Mouse (Mus musculus) CH12.LX (cell line): Measurements from ENCODE around the gene Fam213a. TPM values are rescaled to one million over a fixed set of nuclear protein-coding genes. Genes with fewer than 3 reads are reported as not detected.
A peak's percentile ranks its signal among the peaks of the same experiment; 100 is the strongest.
"Not testable (repeated sequence)": the region's sequence is repeated elsewhere in the genome, so short reads cannot be mapped to it uniquely, and the experiment has no call there.

Experiments used
- DNase-seq: peaks from one replicate; pipeline ENCODE4 v3.0.0-alpha.2; 2013; ENCODE audit errors: extremely low read depth
- H3K27ac ChIP-seq: 2 replicates; pipeline ENCODE4 v1.5.1; 2012; ENCODE audit warnings: low read depth, mild to moderate bottlenecking, control low read depth, moderate library complexity; ENCODE audit not compliant: insufficient read depth
- H3K27me3 ChIP-seq: replicated peaks from 2 replicates; pipeline ENCODE3; 2012; ENCODE audit warnings: inconsistent platforms
- H3K36me3 ChIP-seq, 2 experiments: replicated peaks in 1 of 2; 2 replicates each; pipeline versions ENCODE3 to v1.6.1; 2012; ENCODE audit warnings: inconsistent platforms in 1 of 2, low read length in 1 of 2, mild to moderate bottlenecking in 1 of 2, mixed read lengths in 1 of 2, moderate library complexity in 1 of 2; ENCODE audit not compliant: control insufficient read depth in 1 of 2, insufficient read depth in 1 of 2
- H3K4me1 ChIP-seq, 2 experiments: 2 replicates each; pipeline ENCODE4 v1.6.1; 2012; ENCODE audit warnings: inconsistent platforms in 1 of 2, moderate library complexity in 1 of 2; ENCODE audit not compliant: insufficient read depth in 2 of 2, control insufficient read depth in 1 of 2
- H3K4me2 ChIP-seq: 2 replicates; pipeline ENCODE4 v1.6.1; 2012; ENCODE audit warnings: low read depth, mild to moderate bottlenecking, control low read depth; ENCODE audit not compliant: poor library complexity, insufficient read depth, severe bottlenecking
- H3K4me3 ChIP-seq, 3 experiments: fragments of 150-350 bp in 1 of 3; sonication (generic) in 1 of 3; replicated peaks in 1 of 3; 2 replicates each; pipeline versions ENCODE3 to v1.5.1; 2011 to 2012; ENCODE audit warnings: low read depth in 2 of 3, low read length in 2 of 3, mild to moderate bottlenecking in 2 of 3, moderate library complexity in 2 of 3, control low read depth in 1 of 3, improper control_type of control experiment in 1 of 3, inconsistent platforms in 1 of 3, mixed read lengths in 1 of 3; ENCODE audit not compliant: poor library complexity in 1 of 3
- H3K79me2 ChIP-seq: replicated peaks from 2 replicates; pipeline ENCODE4 v1.6.1; 2012; ENCODE audit warnings: mild to moderate bottlenecking, moderate library complexity; ENCODE audit not compliant: control insufficient read depth, poor library complexity, insufficient read depth, severe bottlenecking; ENCODE audit errors: extremely low read depth
- H3K9ac ChIP-seq: 2 replicates; pipeline ENCODE4 v1.6.1; 2012; ENCODE audit warnings: low read depth, mild to moderate bottlenecking, control low read depth, moderate library complexity; ENCODE audit not compliant: insufficient read depth
- H3K9me3 ChIP-seq: replicated peaks from 2 replicates; pipeline ENCODE3; 2012; ENCODE audit warnings: low read length, inconsistent platforms, mixed read lengths
- BHLHE40 ChIP-seq: IDR thresholded peaks from 2 replicates; pipeline ENCODE4 v1.6.1; 2011; ENCODE audit warnings: mild to moderate bottlenecking, low read depth, low read length, improper control_type of control experiment
- CTCF ChIP-seq, 2 experiments: IDR thresholded peaks in 1 of 2; conservative IDR thresholded peaks in 1 of 2; 2 replicates each; pipeline ENCODE4 v1.5.1; 2011 to 2012; ENCODE audit warnings: low read depth in 2 of 2, low read length in 2 of 2, improper control_type of control experiment in 1 of 2, inconsistent platforms in 1 of 2, mild to moderate bottlenecking in 1 of 2, moderate library complexity in 1 of 2
- GABPA ChIP-seq: IDR thresholded peaks from 2 replicates; pipeline ENCODE4 v1.6.1; 2012; ENCODE audit warnings: low read depth, low read length, improper control_type of control experiment, inconsistent platforms; ENCODE audit not compliant: insufficient replicate concordance
- HCFC1 ChIP-seq: IDR thresholded peaks from 2 replicates; pipeline ENCODE4 v1.6.1; 2012; ENCODE audit warnings: low read depth, mild to moderate bottlenecking, inconsistent platforms, low read length, improper control_type of control experiment
- JUND ChIP-seq: conservative IDR thresholded peaks from 2 replicates; pipeline ENCODE4 v1.6.1; 2011; ENCODE audit warnings: low read depth, low read length, improper control_type of control experiment
- MAFK ChIP-seq: IDR thresholded peaks from 2 replicates; pipeline ENCODE4 v1.6.1; 2011; ENCODE audit warnings: low read length, improper control_type of control experiment; ENCODE audit not compliant: insufficient replicate concordance
- MAX ChIP-seq: IDR thresholded peaks from 2 replicates; pipeline ENCODE4 v1.6.1; 2011; ENCODE audit warnings: low read length, improper control_type of control experiment
- MYC ChIP-seq: IDR thresholded peaks from 2 replicates; pipeline ENCODE4 v1.6.1; 2011; ENCODE audit warnings: low read depth, mild to moderate bottlenecking, improper control_type of control experiment, low read length
- RAD21 ChIP-seq: IDR thresholded peaks from 2 replicates; pipeline ENCODE4 v1.6.1; 2011; ENCODE audit warnings: low read depth, mild to moderate bottlenecking, low read length, improper control_type of control experiment, moderate library complexity
- SMC3 ChIP-seq: IDR thresholded peaks from 2 replicates; pipeline ENCODE4 v1.6.1; 2011; ENCODE audit warnings: low read depth, low read length, improper control_type of control experiment
- ZNF384 ChIP-seq: IDR thresholded peaks from 2 replicates; pipeline ENCODE4 v1.6.1; 2012; ENCODE audit warnings: low read depth, low read length, improper control_type of control experiment, inconsistent platforms
- dilution Hi-C: fragments of 300-500 bp; cut with MboI; formaldehyde crosslinking; loops from 2 replicates; pipeline ENCODE4 v1.14.3; 2020; ENCODE audit warnings: low sequenced_read_pairs; ENCODE audit not compliant: extremely low pct_unique_long_range_greater_than_20kb, extremely low pct_ligation_motif_present
- in situ Hi-C: fragments of 300-500 bp; cut with MboI; formaldehyde crosslinking; loops from 3 replicates; pipeline ENCODE4 v1.14.3; 2019; ENCODE audit warnings: low sequenced_read_pairs, low pct_ligation_motif_present, low pct_unique_long_range_greater_than_20kb, mixed read lengths
- polyA plus RNA-seq: library from polyadenylated mRNA; unstranded; fragments of >175 nt; gene quantifications from 2 replicates; pipeline ENCODE4 v1.2.1, GENCODE M21; 2012; ENCODE audit warnings: low read depth; ENCODE audit not compliant: insufficient read length
- total RNA-seq, 2 experiments: library from RNA; depleted of rRNA; stranded (reverse); fragments of 300-350 nt in 1 of 2; fragments of >200 nt in 1 of 2; gene quantifications; 2 replicates each; pipeline ENCODE4 v1.2.3; 2012 to 2014

Gene Fam213a
- total and polyA plus RNA-seq, 3 experiments = 11.6 to 17.1 (median 14.1) TPM

GRCm38 (mm10) chr14:41053190-41053589 lies 39.6 kb upstream of the Fam213a start:
- H3K4me2 ChIP-seq, H3K79me2 ChIP-seq, H3K27me3 ChIP-seq, H3K9me3 ChIP-seq, H3K36me3 ChIP-seq, in situ Hi-C loops, DNase-seq, H3K27ac ChIP-seq, H3K4me3 ChIP-seq, dilution Hi-C loops, H3K9ac ChIP-seq: not testable (repeated sequence)
- H3K4me1 ChIP-seq = peaks cover 3 to 14% of the 10 kb centered on the region in 2 experiments; a peak in 1 of 4 replicates
- TF ChIP-seq CTCF (conservative IDR thresholded peaks at IDR 0.05 in 1 of 2, IDR thresholded peaks at IDR 0.05 in 1 of 2; ENCODE audit: low read depth in 2 of 2, low read length in 2 of 2) = peak in 1 of 2 experiments; percentile 34; a peak in 3 of 4 replicates

GRCm38 (mm10) chr14:41052481-41052880 lies 38.9 kb upstream of the Fam213a start:
- peaks cover 3 to 14% of the 10 kb centered on the region in 2 experiments; a peak in 1 of 4 replicates for H3K4me1 ChIP-seq
- H3K9me3 ChIP-seq = no peaks in the 10 kb centered on the region
- no peak overlapping the region for H3K9ac ChIP-seq
- H3K4me2 ChIP-seq = peak overlapping the region; percentile 62; the same call in 1 of the 2 replicates
- DNase-seq = peak; percentile 57
- H3K27ac ChIP-seq = no peak overlapping the region
- TF ChIP-seq MAFK = no peak
- peak; percentile 46 for TF ChIP-seq SMC3
- no peak for TF ChIP-seq HCFC1
- peak; percentile 19 for TF ChIP-seq RAD21
- 0 out of 2 replicates have a peak, but pooled peaks have one; percentile 26 for TF ChIP-seq MAX
- peak; percentile 93 for TF ChIP-seq BHLHE40
- no peak for TF ChIP-seq JUND
- peak; percentile 69; the same call in 1 of the 2 replicates for TF ChIP-seq MYC
- TF ChIP-seq CTCF (conservative IDR thresholded peaks at IDR 0.05 in 1 of 2, IDR thresholded peaks at IDR 0.05 in 1 of 2; ENCODE audit: low read depth in 2 of 2, low read length in 2 of 2) = peak; percentile 63 to 77; a peak in 3 of 4 replicates
- no peaks in the 10 kb centered on the region for H3K79me2 ChIP-seq
- in situ Hi-C loops (no loop called here), dilution Hi-C loops (no loop called here)
- H3K27me3 ChIP-seq = peaks cover 6% of the 10 kb centered on the region
- no peaks in the 10 kb centered on the region for H3K36me3 ChIP-seq
- H3K4me3 ChIP-seq = no peak overlapping the region

- in situ Hi-C loops = no loop called here
These were observed 36.9 kb upstream of the Fam213a start for GRCm38 (mm10) chr14:41050471-41050870.

More at GRCm38 (mm10) chr14:41050471-41050870, 36.9 kb upstream of the Fam213a start:
- no peaks in the 10 kb centered on the region for H3K9me3 ChIP-seq
- peak; percentile 27 for DNase-seq
- no peak for TF ChIP-seq GABPA
- TF ChIP-seq ZNF384 = 0 out of 2 replicates have a peak, but pooled peaks have one; percentile 17
- H3K9ac ChIP-seq = no peak overlapping the region
- dilution Hi-C loops = no loop called here
- H3K27ac ChIP-seq = no peak overlapping the region
- H3K27me3 ChIP-seq = peaks cover 6% of the 10 kb centered on the region
- H3K4me2 ChIP-seq = no peak overlapping the region
- H3K36me3 ChIP-seq = no peaks in the 10 kb centered on the region
- peaks cover 3 to 14% of the 10 kb centered on the region in 2 experiments; a peak in 1 of 4 replicates for H3K4me1 ChIP-seq
- no peak overlapping the region for H3K4me3 ChIP-seq
- H3K79me2 ChIP-seq = no peaks in the 10 kb centered on the region
